Mouse (Mus musculus) left cerebral cortex, adult 9 months (tissue): ENCODE data around the gene Gm8212.
"Not testable (repeated sequence)": the region's sequence is repeated elsewhere in the genome, so short reads cannot be mapped to it uniquely, and the experiment has no call there.

Experiments
- DNase-seq, 2 experiments: peaks; one replicate each; pipeline ENCODE4 v3.0.0; 2022; ENCODE audit warnings: low spot score in 2 of 2

Gene Gm8212

GRCm38 (mm10) chr14:44197361-44197760, at the start of gene Gm8212:
TSS of gene Gm8212 (plus strand) at chr14:44197661.
- DNase-seq, result not testable (repeated sequence)

DNA sequence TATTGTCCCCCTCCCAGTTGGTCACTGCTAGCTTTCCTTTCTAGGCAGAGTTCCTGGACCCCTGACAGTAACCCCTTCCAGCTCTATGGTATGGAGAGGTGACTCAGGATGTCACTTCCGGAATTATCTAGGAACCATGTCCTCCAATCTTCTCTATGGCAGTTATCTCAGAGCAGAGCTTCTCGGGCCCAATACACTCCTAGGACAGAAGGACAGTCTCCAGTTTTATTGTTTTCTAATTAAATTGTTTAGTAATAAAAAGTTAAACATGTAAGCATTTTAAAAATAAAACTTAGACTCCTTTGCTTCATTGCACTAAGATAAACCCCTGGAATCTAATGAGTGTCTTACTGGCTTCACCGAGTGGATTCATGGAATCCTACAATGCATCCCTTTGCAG, 15.7 kb downstream of the Gm8212 start, which contains the start of gene 4930503E14Rik:
Gene 4930503E14Rik (minus strand): TSS at position 101 of the 400 bp plus-strand sequence.
- not testable (repeated sequence) for DNase-seq

DNA sequence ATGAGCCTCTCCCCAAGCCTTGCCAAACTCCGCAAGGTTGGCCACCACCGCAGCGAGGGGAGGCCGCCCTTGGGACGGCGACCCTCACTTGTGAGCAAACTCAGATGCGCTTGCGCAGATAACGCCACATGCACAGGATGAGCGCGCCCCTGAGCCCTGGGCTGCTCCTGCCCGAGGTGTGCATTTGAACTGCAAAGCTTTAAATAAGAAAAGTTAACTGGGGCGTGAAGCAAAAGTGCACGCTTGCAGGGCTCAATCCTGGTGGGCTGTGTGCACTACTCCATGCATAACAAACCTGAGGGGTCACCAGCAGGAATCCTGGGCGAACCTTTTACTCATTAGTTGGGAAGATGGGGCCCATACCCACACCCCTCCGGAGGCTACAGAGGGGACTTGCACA, 50.6 kb downstream of the Gm8212 start:
- no peak for DNase-seq
